ENCODE assay signal across 8 mouse cellular contexts in genomic region chr3:41605601-41606329, GRCm38 (mm10). TPM values are rescaled to one million over a fixed set of nuclear protein-coding genes. Genes with fewer than 3 reads are reported as not detected.
DNase-seq lines count a peak whose midpoint lies in the region; ATAC-seq and TF ChIP-seq lines count a peak whose summit lies in the region.

No protein-coding gene starts in this region.

- H3K27me3 ChIP-seq in forebrain, embryonic 11.5 days (ENCODE audit: control insufficient read depth, insufficient read depth, low read length), result no peaks in the 10 kb centered on the region
- H3K27me3 ChIP-seq in forebrain, embryonic 15.5 days, result no peaks in the 10 kb centered on the region
- no peaks in the 10 kb centered on the region for H3K27me3 ChIP-seq in megakaryocyte, embryonic 14.5 days (replicated peaks)
- H3K27me3 ChIP-seq in stomach, postnatal 0 days (ENCODE audit: control insufficient read depth, insufficient read depth, low read length), result no peaks in the 10 kb centered on the region
- H3K27me3 ChIP-seq in lung, postnatal 0 days (replicated peaks; ENCODE audit: insufficient read depth, low read length), result no peaks in the 10 kb centered on the region

- TF ChIP-seq CTCF in stomach, postnatal 0 days (IDR thresholded peaks at IDR 0.05; ENCODE audit: low read depth), result no peak
- TF ChIP-seq CTCF in lung, postnatal 0 days (IDR thresholded peaks at IDR 0.05), result no peak

- H3K4me2 ChIP-seq in forebrain, embryonic 11.5 days (ENCODE audit: low read depth, low read length, severe bottlenecking), result no peak overlapping the region
- no peak overlapping the region for H3K4me2 ChIP-seq in forebrain, embryonic 15.5 days (replicated peaks)
- H3K4me2 ChIP-seq in stomach, postnatal 0 days (replicated peaks; ENCODE audit: low read depth), result no peak overlapping the region
- no peak overlapping the region for H3K4me2 ChIP-seq in lung, postnatal 0 days (replicated peaks; ENCODE audit: low read depth, low read length)

- H3K4me1 ChIP-seq in forebrain, embryonic 11.5 days (replicated peaks; ENCODE audit: control insufficient read depth, insufficient read depth, low read length), result peaks cover 11% of the 10 kb centered on the region; the same call in 1 of the 2 replicates
- peaks cover 14% of the 10 kb centered on the region for H3K4me1 ChIP-seq in forebrain, embryonic 15.5 days
- peaks cover 26% of the 10 kb centered on the region for H3K4me1 ChIP-seq in megakaryocyte, embryonic 14.5 days
- no peaks in the 10 kb centered on the region for H3K4me1 ChIP-seq in stomach, postnatal 0 days (replicated peaks; ENCODE audit: control insufficient read depth, insufficient read depth)
- H3K4me1 ChIP-seq in lung, postnatal 0 days (ENCODE audit: insufficient read depth, low read depth, low read length), result no peaks in the 10 kb centered on the region

- 89% methylated on average over 13 of the region's 13 CpGs for WGBS in forebrain, embryonic 11.5 days
- WGBS in forebrain, embryonic 15.5 days, result 82% methylated on average over 13 of the region's 13 CpGs
- 84% methylated on average over 13 of the region's 13 CpGs for WGBS in stomach, postnatal 0 days
- WGBS in lung, postnatal 0 days, result 84% methylated on average over 13 of the region's 13 CpGs

- no peak overlapping the region for H3K4me3 ChIP-seq in forebrain, embryonic 11.5 days (ENCODE audit: low read depth, low read length)
- H3K4me3 ChIP-seq in forebrain, embryonic 15.5 days, result no peak overlapping the region
- peak overlapping the region; percentile 17 for H3K4me3 ChIP-seq in megakaryocyte, embryonic 14.5 days (replicated peaks)
- no peak overlapping the region for H3K4me3 ChIP-seq in stomach, postnatal 0 days (ENCODE audit: low read depth, low read length)
- no peak overlapping the region for H3K4me3 ChIP-seq in lung, postnatal 0 days (ENCODE audit: low read depth, low read length)

- H3K9me3 ChIP-seq in forebrain, embryonic 11.5 days (ENCODE audit: control insufficient read depth, low read length), result no peaks in the 10 kb centered on the region
- H3K9me3 ChIP-seq in forebrain, embryonic 15.5 days, result no peaks in the 10 kb centered on the region
- H3K9me3 ChIP-seq in megakaryocyte, embryonic 14.5 days, result no peaks in the 10 kb centered on the region
- H3K9me3 ChIP-seq in stomach, postnatal 0 days (ENCODE audit: control insufficient read depth, low read length), result no peaks in the 10 kb centered on the region
- H3K9me3 ChIP-seq in lung, postnatal 0 days (ENCODE audit: low read length), result no peaks in the 10 kb centered on the region

- no peak for TF ChIP-seq EP300 in stomach, postnatal 0 days (optimal IDR thresholded peaks at IDR 0.05)
- TF ChIP-seq EP300 in lung, postnatal 0 days (IDR thresholded peaks at IDR 0.05), result no peak

- no peak overlapping the region for H3K27ac ChIP-seq in forebrain, embryonic 11.5 days (ENCODE audit: low read depth, low read length)
- H3K27ac ChIP-seq in forebrain, embryonic 15.5 days (replicated peaks), result no peak overlapping the region
- H3K27ac ChIP-seq in stomach, postnatal 0 days (replicated peaks), result no peak overlapping the region
- H3K27ac ChIP-seq in lung, postnatal 0 days (ENCODE audit: low read length), result no peak overlapping the region

- no peak for DNase-seq in forebrain, embryonic 11.5 days (ENCODE audit: low spot score)
- no peak for DNase-seq in stomach, postnatal 0 days (ENCODE audit: low spot score)
- DNase-seq in lung, postnatal 0 days (ENCODE audit: low spot score), result no peak
- DNase-seq in gastrocnemius, postnatal 36 days, result no peak

- ATAC-seq in forebrain, embryonic 11.5 days (replicated peaks; ENCODE audit: low FRiP score), result peak; percentile 39; the same call in 1 of the 2 replicates
- ATAC-seq in forebrain, embryonic 15.5 days (replicated peaks), result no peak
- ATAC-seq in megakaryocyte, adult 5-6 weeks (ENCODE audit: poor library complexity, severe bottlenecking), result no peak
- peak; percentile 14 for ATAC-seq in inflammation-experienced regulatory T-cells, adult 6 months
- peak; percentile 51; the same call in 1 of the 2 replicates for ATAC-seq in stomach, postnatal 0 days (ENCODE audit: low FRiP score, low TSS enrichment)
- no peak for ATAC-seq in lung, postnatal 0 days

- intact Hi-C loops in gastrocnemius, postnatal 36 days (cut with DNase I), result loop anchor here (10.0 kb wide), 1 partner anchor 541 kb away; no protein-coding TSS in a partner anchor

- H3K9ac ChIP-seq in forebrain, embryonic 11.5 days (ENCODE audit: low read length), result no peak overlapping the region
- H3K9ac ChIP-seq in forebrain, embryonic 15.5 days (replicated peaks), result no peak overlapping the region
- H3K9ac ChIP-seq in stomach, postnatal 0 days (ENCODE audit: low read length), result no peak overlapping the region
- H3K9ac ChIP-seq in lung, postnatal 0 days (replicated peaks; ENCODE audit: low read depth), result no peak overlapping the region

- peaks cover 6% of the 10 kb centered on the region; the same call in 1 of the 2 replicates for H3K36me3 ChIP-seq in forebrain, embryonic 11.5 days (ENCODE audit: control insufficient read depth, insufficient read depth, low read length)
- peaks cover 25% of the 10 kb centered on the region for H3K36me3 ChIP-seq in forebrain, embryonic 15.5 days
- peaks cover 85% of the 10 kb centered on the region for H3K36me3 ChIP-seq in megakaryocyte, embryonic 14.5 days (replicated peaks; ENCODE audit: low read length)
- H3K36me3 ChIP-seq in stomach, postnatal 0 days (ENCODE audit: control insufficient read depth, insufficient read depth, low read length), result no peaks in the 10 kb centered on the region
- H3K36me3 ChIP-seq in lung, postnatal 0 days (ENCODE audit: insufficient read depth, low read length), result peaks cover 5% of the 10 kb centered on the region; the same call in 1 of the 2 replicates

RNA-seq across cellular contexts. Expression of gene Jade1, which starts 50.2 kb away (rescaled TPM):
- polyA plus RNA-seq in forebrain, embryonic 11.5 days (2014; fragmentation: Nextera tagmentation; extraction: Ambion mirVana), result 22.4 and 24.1 TPM in 2 replicates
- polyA plus RNA-seq in forebrain, embryonic 15.5 days (2015; fragmentation: Nextera tagmentation; extraction: Ambion mirVana), result 21.5 and 22.2 TPM in 2 replicates
- 1.5 TPM in 1 of 2 replicates, not detected in the other for polyA plus RNA-seq in megakaryocyte, embryonic 14.5 days (2012; ENCODE audit: insufficient read depth, low replicate concordance)
- total RNA-seq in megakaryocyte, adult 5-6 weeks (2015), result 23.4 and 26.5 TPM in 2 replicates
- 17.7 and 20.4 TPM in 2 replicates for total RNA-seq in megakaryocyte, adult 5-6 weeks (2017)
- 10 to 100 TPM in 2 of 3 experiments, 1 to 10 TPM in 1; 5.1 to 10.7 (median 10.3) TPM for polyA plus RNA-seq in inflammation-experienced regulatory T-cells, adult 6 months (2017; shearing (Covaris generic))
- polyA plus RNA-seq in stomach, postnatal 0 days (2015; fragmentation: Nextera tagmentation; extraction: Ambion mirVana), result 7.6 and 9.0 TPM in 2 replicates
- polyA plus RNA-seq in lung, postnatal 0 days (2015; fragmentation: Nextera tagmentation; extraction: Ambion mirVana), result 6.0 and 7.7 TPM in 2 replicates
- 10 to 100 TPM; 21.3 to 25.4 TPM for total RNA-seq in gastrocnemius, postnatal 36 days (2021)

Comparison
In these comparisons a context has a peak if more than half of its experiments do, and no peak if none do; other contexts are left out.
1. ATAC-seq: peak in forebrain, embryonic 11.5 days (single experiment), inflammation-experienced regulatory T-cells, adult 6 months (single experiment) and stomach, postnatal 0 days (single experiment); none in forebrain, embryonic 15.5 days (single experiment), megakaryocyte, adult 5-6 weeks (single experiment) and lung, postnatal 0 days (single experiment).